Mouse (Mus musculus) lung, postnatal 4 days (tissue): Measurements from ENCODE around the gene Wdr91.

Experiments used
- DNase-seq, 2 experiments: peaks; one replicate each; pipeline ENCODE4 v3.0.0; 2021

Gene Wdr91

DNA sequence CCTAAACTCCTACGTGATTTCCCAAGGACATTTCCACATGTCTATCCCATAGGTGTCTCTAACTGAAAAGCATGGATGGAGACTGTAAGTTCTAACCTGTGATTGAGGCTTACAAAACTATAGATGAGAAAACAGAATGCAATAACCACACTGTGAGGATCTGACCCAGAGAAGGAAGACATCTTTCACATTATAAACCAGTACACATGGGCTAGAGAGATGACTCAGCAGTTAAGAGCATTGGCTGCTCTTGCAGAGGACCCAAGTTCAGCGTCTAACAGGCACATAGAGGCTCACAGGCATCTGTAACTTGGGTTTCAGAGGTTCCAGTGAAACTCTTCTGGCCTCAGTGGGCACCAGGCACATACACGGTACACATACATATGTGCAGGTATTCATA is 3.8 kb upstream of the Wdr91 start:
- no peak for DNase-seq

DNA sequence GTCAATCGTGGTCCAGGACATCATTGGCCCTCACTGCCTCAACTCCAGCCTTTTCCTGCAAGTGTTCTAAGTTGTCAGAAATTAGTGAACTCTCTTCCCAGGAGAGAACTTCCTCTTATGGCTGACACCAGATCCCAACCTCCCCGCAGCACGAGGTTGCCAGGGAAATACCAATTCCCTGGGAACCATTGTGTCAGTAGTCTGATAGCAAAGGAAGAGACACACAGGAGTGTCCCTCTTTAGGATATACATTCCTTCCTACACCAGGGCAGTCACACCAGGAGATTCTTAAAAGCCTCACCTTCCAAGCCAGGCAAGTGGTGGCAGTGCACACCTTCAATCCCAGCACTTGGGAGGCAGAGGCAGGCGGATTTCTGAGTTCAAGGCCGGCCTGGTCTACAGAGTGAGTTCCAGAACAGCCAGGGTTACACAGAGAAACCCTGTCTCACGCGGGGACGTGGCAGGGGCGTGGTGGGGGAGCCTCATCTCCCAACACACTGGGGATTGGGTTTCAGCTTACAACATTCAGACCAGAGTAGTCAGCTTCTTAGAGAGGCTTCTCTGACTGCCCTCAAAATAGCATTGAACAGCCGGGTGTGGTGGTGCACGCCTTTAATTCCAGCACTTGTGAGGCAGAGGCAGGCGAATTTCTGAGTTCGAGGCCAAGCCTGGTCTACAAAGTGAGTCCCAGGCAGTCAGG is 2.8 kb upstream of the Wdr91 start:
- DNase-seq = no peak

DNA sequence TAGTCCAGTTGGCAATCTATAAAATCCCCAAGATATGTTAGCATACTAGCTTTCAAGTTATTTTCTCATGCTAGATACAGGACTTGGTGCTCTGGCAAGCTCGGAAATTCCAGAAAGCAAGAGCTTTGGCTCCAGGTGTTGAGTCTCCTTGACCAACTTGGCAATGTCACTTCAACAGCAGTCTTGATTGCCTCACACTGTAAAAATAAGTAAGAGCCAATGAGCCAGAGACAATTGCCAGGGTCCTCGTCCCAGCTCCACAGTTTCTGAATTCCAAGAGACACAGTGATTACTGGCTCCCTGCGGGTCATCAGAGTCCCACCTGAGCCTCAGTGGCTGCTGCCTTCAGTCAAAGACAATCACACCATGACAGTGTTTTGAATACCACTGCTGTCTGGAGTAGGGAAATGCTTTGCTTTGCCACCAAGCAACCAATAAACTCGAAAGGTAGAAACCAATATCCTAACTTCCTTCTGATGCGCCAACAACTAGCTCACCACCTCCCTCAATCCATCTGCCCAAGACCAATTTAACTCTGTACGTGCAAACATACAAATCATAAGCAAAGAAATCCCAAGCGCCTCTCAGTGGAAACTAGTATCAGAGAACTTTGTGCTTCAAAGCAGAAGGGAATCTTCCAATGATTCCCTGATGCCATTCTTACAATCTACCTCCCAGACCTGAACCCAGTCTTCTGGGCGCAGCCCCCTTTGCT is 888 bp downstream of the Wdr91 start:
- DNase-seq = no peak

DNA sequence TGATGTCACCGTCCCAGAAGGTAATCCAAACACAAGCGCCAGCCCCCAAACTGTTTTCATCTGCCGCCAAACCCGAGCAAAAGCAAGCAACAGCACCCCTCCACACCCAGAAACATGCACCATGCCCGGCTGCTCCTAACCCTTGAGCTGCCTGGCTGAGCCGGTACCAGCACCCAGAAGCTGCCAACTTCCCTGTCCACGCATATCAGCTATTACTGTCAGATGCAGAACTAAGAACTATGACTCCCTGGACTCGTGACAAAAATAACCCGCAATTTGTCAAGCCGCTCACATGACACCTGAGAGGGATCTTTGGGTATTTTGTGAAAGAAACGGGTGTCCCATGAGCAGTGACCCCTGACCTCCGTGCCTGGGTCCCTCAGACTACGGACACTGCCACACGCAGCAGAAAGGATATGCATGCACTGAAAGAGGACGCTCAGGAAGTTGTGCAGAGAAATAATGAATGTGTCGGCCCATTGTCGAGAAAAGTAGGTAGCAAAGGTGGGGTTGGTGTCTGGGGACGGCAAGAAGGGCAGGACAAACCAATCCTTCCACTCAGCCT is 2.9 kb downstream of the Wdr91 start:
- peak in 1 of 2 experiments; percentile 24 for DNase-seq

DNA sequence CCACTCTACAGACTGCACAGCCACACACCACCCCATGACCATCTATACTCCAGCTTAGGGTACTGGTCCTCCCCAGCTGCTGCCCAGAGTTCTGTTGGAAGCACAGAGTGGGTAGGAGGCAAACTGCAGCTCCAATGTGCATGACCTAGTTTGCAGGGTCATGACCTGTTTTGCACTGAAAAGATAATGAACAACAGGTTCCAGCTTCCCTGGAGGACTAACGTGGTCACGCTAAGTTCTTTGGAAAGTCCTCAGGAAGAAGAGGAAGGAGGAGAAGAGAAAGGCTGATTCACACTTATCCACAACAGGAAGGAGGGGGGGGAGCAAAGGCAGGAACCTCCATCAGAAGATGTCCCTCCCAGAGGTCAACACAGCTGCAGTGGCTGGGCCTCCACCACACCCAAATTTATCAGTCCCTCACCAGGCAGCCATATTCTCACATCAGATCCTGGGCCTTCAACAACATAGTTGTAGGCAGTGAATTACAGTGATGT is 3.5 kb downstream of the Wdr91 start:
- DNase-seq = no peak

DNA sequence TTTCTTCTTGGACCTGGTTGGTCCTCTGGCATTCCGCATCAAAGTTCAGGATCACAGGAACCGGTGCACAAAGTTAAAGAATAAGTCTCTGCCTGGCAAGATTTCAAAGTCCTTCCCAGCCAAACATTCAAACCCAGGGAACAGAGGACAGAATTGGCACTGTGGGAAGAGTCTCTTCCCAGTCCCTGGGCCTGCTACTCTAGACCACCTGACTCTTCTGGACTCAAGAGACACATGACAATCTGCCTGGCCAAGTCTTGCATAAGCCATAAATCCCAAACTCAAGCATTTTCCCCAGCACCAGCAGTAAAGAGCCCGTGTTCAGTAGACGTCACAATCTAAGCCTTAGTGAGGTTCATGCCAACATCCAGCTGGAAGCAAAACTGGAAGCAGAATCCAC is 4.0 kb downstream of the Wdr91 start:
- DNase-seq = no peak

DNA sequence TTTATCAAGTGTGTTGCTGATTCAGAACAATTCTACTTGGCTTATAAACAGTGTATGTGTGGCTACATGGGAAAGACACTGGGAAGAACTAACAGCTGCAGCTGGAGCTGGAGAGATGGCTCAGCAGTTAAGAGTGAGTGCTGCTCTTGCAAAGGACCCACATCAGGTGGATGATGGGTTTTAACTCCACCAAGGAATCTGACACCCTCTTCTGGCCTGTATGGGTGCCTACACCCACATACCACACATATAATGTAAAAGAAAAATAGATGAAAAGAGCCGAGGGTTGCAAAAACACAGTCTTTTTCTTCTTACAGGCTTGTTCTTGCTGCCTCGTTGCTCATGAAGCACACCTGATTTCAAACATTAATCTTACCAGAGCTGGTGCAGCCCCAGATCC is 4.6 kb downstream of the Wdr91 start:
- no peak for DNase-seq

DNA sequence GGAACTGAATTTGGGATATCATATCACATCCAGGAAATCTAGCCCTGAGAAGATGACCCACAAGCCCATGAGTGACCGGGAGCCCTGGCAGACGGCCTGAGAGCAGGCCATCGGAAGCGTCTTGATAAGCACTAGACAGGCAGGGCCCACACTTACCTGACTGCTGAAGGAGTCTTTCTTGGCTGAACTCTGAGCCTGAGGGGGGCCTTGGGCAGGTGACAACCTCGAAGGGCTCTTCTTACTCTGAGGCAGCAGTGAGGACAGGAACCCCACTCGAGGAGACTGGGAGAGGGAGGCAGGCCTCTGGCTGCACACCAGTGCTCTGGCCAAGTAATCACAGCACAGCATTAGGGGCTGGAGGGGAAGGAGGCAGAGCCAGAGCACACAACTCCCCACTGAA is 6.3 kb downstream of the Wdr91 start:
- peak; percentile 56 to 87 for DNase-seq

DNA sequence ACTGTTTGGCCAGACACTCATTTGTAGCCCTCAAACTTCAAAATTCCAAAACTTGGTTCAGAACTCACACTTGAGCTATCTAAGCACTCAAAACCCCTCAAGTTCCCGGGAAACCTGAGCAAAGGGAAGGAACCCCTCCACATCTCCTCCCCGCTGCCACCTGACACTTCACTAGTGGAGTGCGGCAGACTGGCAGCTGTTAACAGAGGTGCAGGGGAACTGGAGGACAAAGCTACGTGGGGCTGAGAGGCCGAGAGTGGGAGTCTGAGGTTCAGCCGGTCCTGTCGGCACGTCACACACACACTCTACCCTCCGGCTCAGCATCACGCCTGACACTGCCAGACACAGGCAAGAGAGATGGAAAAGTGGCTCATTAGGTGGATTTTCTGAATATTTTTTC is 6.8 kb downstream of the Wdr91 start:
- DNase-seq = peak; percentile 52 to 80

DNA sequence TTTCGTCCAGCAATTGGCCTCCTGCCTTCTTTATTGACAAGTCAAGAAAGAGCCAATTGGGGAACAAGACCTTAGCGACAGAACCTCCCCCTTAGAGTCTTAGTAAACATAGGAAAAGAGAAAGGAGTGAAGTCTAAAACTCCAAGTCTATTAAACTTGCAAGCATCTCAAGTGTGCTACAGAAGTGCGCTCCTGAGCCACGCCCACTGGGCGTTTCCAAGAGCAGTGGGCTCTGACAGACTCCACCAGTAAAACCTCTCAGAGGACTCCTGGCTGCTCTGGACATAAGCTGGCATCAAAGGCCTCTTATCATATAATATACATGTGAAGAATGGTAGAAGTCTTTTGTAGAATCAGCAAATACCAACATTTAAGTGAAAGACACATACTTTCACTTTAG is 7.2 kb downstream of the Wdr91 start:
- DNase-seq = peak; percentile 81 to 91

DNA sequence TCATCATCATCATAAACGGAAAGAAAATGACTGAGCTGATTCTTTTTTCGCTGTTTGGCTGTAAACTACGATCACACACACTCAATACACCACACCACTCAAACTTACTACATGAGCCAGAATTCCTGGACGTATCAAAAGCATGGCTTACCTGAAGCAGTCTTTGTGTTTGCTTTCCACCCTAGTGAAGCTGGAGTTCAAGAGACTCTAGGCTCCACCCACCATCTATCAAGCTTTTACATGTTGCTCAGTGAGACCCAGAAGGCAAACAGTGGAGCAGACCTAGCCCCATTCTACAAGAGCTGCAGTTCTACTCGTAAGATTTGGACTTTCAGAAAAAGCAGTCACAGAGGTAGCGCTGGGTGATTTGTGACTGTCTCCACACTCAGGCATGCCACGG is 8.1 kb downstream of the Wdr91 start:
- peak in 1 of 2 experiments; percentile 37 for DNase-seq

DNA sequence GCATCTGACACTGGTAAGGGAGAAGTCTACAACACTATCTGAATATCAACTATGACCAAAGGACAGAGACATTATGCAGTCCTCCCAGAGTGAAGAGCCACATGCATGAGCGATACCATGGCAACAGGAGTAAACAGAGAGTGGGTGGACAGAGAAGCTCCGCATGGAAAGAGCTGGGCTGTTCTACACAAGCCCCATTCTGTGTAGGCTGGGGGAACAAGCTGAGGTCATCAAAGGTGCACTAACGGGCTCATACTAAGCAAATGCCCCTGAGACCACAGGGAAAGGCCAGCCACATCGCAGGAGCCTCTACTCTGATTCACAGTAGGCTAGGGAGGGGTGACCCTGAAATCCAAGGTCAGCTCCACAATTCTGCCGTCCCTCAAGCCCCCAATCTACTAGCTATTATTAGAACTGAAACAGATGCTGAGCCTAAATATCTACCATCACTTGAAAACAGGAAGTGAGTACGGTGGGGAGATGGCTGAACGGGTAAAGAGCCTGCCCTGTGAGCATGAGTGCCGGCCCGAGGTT is 8.7 kb downstream of the Wdr91 start:
- DNase-seq = no peak

DNA sequence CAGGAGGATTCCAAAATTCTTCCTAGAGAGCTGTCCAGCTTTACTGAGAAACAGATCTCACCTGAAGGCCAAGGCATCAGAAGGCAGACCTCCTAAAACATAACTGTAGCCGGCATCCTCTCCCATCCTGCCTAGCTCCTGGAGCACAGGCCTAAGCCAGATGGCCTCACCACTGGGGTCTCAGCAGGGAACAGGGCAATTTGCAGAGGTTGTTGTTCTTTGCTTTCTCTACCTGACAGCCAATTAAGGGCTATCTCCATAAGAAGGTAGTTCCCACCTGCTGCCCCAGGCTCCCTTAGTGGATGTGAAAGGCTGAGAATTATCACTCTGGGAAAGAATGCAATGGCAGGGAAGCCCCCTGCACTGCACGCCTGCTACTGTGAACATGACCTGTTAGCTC is 9.7 kb downstream of the Wdr91 start:
- no peak for DNase-seq

DNA sequence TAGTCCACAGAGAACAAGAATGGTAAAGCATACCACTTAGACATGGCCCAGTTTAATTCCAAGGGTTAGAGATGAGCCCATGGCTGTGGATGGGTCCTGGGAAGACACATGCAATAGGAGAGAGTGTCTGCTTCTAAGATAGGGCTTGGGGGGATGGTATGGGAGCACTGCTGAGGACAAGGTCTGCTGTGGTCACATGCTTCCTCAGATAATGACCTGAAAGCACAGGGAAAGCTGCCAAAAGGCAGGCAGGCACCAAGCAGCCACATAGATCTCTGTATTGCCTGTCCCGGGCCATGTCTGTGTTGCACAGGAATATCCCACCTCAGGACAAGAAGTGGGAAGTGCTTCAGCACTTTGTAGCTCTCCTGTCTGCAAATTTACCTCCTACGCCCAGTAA is 11.5 kb downstream of the Wdr91 start:
- no peak for DNase-seq

DNA sequence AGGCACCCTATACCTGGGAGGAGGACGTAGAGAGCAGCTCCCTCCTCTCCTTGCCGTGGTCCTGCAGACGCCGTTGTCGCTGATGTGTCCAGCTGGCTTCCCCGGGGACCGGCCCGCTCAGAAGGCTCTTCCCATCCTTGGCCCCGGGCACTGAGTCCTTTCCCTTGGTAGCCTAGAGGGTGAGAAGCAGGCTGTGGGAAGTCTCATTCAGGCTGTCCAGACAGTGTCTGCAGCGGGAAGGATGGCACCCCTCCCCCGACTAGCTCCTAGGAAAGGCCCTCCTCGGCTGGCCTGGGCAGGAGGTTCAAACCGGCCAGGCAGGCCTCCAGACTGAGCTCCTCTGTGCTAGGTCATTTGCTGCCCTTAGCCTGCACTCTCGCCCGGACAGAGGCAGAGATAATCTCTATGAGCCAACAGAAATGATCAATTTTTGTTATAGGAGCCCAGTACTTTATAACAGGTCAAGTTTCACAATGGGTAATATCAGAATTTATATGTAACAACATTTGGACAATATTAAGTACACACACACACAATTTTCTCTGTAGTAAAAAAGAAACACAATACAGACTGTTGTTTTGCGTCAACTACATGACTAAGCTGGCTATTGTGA is 14.4 kb downstream of the Wdr91 start:
- DNase-seq = no peak

DNA sequence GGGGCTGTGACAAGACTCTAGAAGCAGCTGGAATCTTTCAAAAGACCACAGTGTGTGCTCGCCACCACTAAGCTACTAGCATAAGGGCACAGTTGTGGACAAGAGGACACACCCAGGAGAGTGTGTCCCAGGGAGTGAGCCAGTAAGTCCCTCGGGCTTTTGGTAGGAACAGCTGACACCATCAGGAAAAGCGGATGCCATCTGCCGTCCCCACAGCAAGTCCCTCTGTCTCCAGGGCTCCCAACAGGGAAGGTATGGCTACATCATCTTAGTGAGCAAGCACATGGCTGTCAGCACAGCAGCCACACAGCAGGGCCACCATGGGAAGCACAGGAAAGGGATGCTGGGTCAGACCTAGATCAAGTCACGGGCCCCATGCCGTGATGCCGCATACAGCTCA is 15.1 kb downstream of the Wdr91 start:
- peak in 1 of 2 experiments; percentile 15 for DNase-seq

DNA sequence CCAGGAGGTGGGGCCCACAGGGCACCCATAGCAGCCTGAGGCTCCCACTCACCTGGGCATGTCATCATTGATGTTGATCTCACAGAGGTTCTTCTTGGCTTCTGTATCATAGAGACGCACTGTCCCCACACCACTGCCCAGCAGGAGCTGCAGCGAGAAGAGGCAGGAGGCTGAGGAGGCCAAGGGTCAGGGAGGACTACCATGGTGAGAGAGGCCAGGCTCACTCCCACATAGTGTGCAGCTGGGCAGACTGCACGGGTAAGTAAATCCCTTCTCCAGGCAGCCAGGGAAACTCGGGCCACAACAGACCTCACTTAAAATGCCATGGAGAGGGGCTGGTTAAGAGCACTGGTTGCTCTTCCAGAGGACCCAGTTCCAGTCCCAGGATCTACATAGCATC is 21.5 kb downstream of the Wdr91 start:
- no peak for DNase-seq

DNA sequence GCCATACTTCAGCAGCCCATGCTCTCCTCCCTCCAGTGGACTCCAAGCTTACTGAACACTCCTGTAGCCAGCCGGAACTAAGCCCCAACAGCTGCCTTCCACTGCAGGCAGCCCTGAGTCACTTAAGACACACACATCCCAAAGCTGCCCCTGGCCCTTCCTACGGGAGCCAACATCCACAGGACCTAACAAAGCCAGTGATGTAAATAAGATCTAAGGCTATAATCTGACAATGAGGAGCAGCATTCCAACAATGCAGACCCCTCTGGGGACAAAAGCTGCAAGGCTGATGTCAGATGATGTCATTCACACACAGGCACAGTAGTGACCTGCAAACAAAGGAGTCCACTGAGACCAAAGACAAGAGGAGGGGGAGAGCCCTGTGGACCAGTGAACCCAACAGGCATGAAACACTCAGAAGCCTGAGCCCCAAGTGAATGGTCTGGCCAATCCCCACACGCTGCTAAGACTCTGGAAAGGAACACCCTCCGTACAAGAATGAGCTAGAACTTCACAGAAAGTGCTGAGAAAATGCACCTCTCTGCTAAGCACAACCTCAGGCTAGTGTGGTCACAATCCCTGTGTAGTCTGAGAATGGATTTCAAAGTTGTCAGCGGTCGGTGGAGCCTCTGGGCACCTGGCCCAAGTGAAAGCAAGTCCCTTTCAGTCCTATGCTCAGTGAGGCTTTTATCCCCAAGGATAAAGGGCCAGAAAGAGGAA is 23.4 kb downstream of the Wdr91 start:
- no peak for DNase-seq

DNA sequence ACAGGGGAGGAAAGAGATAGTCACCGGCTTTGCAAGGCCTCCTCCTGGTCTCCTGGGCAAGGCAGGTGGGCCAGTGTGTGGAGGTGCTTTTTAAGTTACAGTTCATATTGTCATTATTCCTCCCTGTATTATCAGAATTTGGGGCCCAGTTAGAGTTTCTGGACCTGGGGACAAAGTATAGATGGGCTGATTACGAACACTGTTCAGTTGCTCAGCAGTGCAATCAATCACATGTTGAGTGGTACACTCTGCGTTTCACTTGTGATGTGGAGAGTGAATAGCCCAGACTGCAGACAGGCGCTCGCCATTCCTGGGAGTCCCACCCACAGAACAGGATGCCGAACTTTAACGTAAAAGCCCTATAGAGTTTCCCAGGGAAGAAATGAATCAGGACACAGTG is 26.0 kb downstream of the Wdr91 start:
- no peak for DNase-seq

DNA sequence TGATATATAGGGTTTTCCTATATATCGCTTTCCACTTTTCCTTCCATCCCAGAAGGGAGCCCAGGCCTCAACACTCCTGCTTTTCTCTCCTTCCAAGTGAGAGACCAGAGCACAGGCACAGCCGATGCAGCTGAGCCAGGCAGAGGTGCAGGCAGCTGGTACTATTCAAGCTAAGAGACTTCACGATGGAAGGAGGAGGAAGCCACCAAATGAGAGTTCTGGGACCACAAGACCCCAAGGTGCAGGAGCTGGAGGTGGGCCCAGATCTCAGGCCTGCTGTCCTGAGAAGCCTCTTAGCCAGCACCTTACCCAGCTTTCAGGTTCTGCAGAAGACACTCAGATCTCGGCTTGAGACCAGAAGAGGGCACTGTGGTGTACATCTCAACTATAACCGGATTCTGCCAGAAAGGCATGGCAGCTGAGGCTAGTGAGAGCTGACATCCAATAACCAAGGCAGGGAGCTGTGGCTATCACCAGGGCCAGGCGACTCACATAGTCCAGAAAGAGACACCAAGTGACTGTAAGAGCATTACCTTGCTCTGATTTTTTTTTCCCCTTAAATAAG is 30.7 kb downstream of the Wdr91 start:
- peak; percentile 43 to 61 for DNase-seq

DNA sequence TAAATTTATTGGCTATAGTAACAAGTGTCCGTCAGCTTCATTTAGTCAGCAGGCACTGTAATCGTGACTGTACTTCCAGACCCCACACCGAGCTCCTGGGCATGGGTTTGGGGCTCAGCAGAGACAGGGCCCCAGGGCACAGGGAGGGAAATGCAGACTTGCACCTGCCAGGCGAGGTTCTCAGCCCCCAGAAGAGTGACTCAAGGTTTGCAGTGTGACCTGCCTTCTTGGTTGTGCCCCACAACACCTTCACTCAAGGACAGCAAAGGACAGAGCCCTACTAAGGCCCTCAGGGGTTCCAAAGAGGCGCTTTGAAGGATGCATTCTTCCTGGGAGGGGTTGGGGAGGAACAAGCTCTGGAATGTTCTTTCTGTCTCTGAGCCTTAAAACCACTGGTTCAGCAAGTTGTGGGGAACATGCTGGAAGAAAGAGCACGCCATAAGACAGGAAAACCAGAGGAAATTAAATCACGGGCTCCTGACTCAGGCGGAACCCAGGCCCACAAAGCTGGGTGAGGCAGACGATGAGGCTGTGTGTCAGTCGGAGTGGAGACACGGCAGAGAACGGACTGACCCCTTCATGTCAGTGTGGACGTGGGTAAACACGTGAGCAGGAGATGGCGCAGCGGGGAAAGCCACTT is 31.5 kb downstream of the Wdr91 start:
- DNase-seq = peak in 1 of 2 experiments; percentile 20
